Mouse (Mus musculus): ENCODE measurements around the gene Pias1. TPM values are rescaled to one million over a fixed set of nuclear protein-coding genes. Genes with fewer than 3 reads are reported as not detected.

Pias1 gene
- polyA plus RNA-seq, 1 experiment: 8.6 TPM

- no peak for DNase-seq (ENCODE audit: low read depth, low spot score)
Measured at GRCm38 (mm10) chr9:62952713-62953112, 35.0 kb downstream of the Pias1 start.

- DNase-seq (ENCODE audit: low read depth, low spot score): no peak
- WGBS: 92% methylated on average over 6 of the region's 6 CpGs
Measured at GRCm38 (mm10) chr9:62945346-62945745, 42.4 kb downstream of the Pias1 start.

GRCm38 (mm10) chr9:62944063-62944462 lies 43.7 kb downstream of the Pias1 start:
- WGBS: 98% methylated on average over 1 of the region's 1 CpGs

GRCm38 (mm10) chr9:62940966-62941365 lies 46.8 kb downstream of the Pias1 start:
- DNase-seq (ENCODE audit: low read depth, low spot score): no peak
- WGBS: 88% methylated on average over 3 of the region's 3 CpGs

More at GRCm38 (mm10) chr9:62944063-62944462, 43.7 kb downstream of the Pias1 start:
- DNase-seq (ENCODE audit: low read depth, low spot score): no peak

GRCm38 (mm10) chr9:62935854-62936253 lies 51.9 kb downstream of the Pias1 start:
- DNase-seq (ENCODE audit: low read depth, low spot score): no peak
- 78% methylated on average over 5 of the region's 5 CpGs for WGBS

- WGBS: 52% methylated on average over 2 of the region's 2 CpGs
- no peak for DNase-seq (ENCODE audit: low read depth, low spot score)
Measured at GRCm38 (mm10) chr9:62934700-62935400, 52.9 kb downstream of the Pias1 start.

GRCm38 (mm10) chr9:62932575-62933339 lies 55.0 kb downstream of the Pias1 start:
- 66% methylated on average over 4 of the region's 4 CpGs for WGBS
- no peak for DNase-seq (ENCODE audit: low read depth, low spot score)

GRCm38 (mm10) chr9:62924886-62925610 lies 62.7 kb downstream of the Pias1 start:
- DNase-seq (ENCODE audit: low read depth, low spot score): no peak

GRCm38 (mm10) chr9:62920877-62921276 lies 66.8 kb downstream of the Pias1 start:
- DNase-seq (ENCODE audit: low read depth, low spot score): no peak
- 74% methylated on average over 2 of the region's 2 CpGs for WGBS

More at GRCm38 (mm10) chr9:62924886-62925610, 62.7 kb downstream of the Pias1 start:
- 57% methylated on average over 2 of the region's 2 CpGs for WGBS

GRCm38 (mm10) chr9:62917059-62917458 lies 70.7 kb downstream of the Pias1 start:
- WGBS: 98% methylated on average over 1 of the region's 1 CpGs

GRCm38 (mm10) chr9:62913390-62914069 lies 74.2 kb downstream of the Pias1 start:
- DNase-seq (ENCODE audit: low read depth, low spot score): no peak
- 77% methylated on average over 5 of the region's 5 CpGs for WGBS

More at GRCm38 (mm10) chr9:62917059-62917458, 70.7 kb downstream of the Pias1 start:
- no peak for DNase-seq (ENCODE audit: low read depth, low spot score)

- WGBS: 95% methylated on average over 8 of the region's 8 CpGs
Measured at GRCm38 (mm10) chr9:62905039-62905438, 82.7 kb downstream of the Pias1 start.

GRCm38 (mm10) chr9:62903841-62904240 lies 83.9 kb downstream of the Pias1 start:
- 97% methylated on average over 2 of the region's 2 CpGs for whole genome bisulfite sequencing

More at GRCm38 (mm10) chr9:62905039-62905438, 82.7 kb downstream of the Pias1 start:
- no peak for DNase-seq (ENCODE audit: low read depth, low spot score)

GRCm38 (mm10) chr9:62901736-62902135 lies 86.0 kb downstream of the Pias1 start:
- no peak for DNase-seq (ENCODE audit: low read depth, low spot score)
- WGBS: 91% methylated on average over 2 of the region's 2 CpGs

More at GRCm38 (mm10) chr9:62903841-62904240, 83.9 kb downstream of the Pias1 start:
- DNase-seq (ENCODE audit: low read depth, low spot score): no peak

GRCm38 (mm10) chr9:62894486-62894885 lies 93.2 kb downstream of the Pias1 start:
- no peak for DNase-seq (ENCODE audit: low read depth, low spot score)
- 76% methylated on average over 1 of the region's 1 CpGs for WGBS

- DNase-seq (ENCODE audit: low read depth, low spot score): no peak
- WGBS: 66% methylated on average over 12 of the region's 12 CpGs
Measured at GRCm38 (mm10) chr9:62881871-62882270, 105.9 kb downstream of the Pias1 start.

- 77% methylated on average over 2 of the region's 2 CpGs for WGBS
- no peak for DNase-seq (ENCODE audit: low read depth, low spot score)
Measured at GRCm38 (mm10) chr9:62877825-62878224, 109.9 kb downstream of the Pias1 start.

- no peak for DNase-seq (ENCODE audit: low read depth, low spot score)
- 86% methylated on average over 7 of the region's 7 CpGs for WGBS
Measured at GRCm38 (mm10) chr9:62876966-62877616, 110.6 kb downstream of the Pias1 start.

- DNase-seq (ENCODE audit: low read depth, low spot score): no peak
Measured at GRCm38 (mm10) chr9:62870728-62871127, 117.0 kb downstream of the Pias1 start.

Measured in large intestine, adult 2 months (tissue).